Mouse (Mus musculus): ENCODE data around the gene Mrpl54. TPM values are rescaled to one million over a fixed set of nuclear protein-coding genes. Genes with fewer than 3 reads are reported as not detected.

The Mrpl54 gene
- 208 and 225 TPM in 2 replicates for polyA plus RNA-seq (2015; fragmentation: Nextera tagmentation; extraction: Ambion mirVana)

DNA sequence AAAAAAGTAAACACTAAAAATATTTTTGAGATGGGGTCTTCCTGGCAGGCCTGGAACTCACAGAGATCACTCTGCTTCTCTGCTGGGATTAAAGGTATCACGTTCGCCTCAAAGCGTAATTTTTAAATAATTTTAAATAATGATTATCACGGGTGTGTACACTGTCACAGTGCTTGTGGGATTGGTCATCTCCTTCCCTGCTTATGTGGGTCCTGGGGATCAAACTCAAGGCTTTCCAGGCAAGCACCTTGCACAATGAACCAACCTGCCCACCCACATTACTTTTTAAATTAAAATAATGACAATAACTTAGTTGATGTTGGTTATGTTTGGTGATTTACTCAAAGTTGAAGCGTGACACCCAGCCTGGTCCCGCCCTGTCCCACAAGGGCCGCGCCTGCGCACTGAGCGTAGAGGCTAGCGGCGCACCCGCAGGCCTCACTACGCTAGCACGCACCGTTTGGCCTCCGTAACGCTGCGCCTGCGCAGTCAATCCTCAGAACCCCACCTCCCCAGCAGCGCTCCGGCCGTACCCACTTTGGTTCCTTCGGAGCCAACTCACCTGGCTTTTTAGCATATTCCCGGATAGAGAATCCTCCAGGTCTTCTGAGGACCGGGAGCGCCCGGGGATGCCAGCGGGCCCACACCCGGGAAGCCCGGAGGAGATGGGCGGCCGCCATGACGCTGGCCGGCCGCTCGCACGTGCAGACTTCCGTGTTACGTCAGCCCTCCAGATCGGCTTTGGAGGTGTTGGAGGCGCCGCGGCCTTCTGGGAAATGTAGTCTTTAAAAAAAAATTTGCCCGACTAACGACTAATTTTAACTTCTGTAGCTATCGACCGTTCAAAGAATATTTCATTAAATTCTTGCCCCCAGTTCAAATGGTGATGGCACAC, at the start of gene Mrpl54, which contains the start of gene Apba3:
TSS of gene Mrpl54 (minus strand) at position 724 of the 895 bp plus-strand sequence.
TSS of gene Apba3 (plus strand) at position 750 of the 895 bp plus-strand sequence.
- Histone ChIP-seq H3K4me1 (peaks cover 23% of the 10 kb centered on the region), H3K27ac (peak within 1 kb of the TSS; percentile 84), H3K36me3 (peaks cover 31% of the 10 kb centered on the region), H3K27me3 (no peaks in the 10 kb centered on the region), H3K9ac (peak within 1 kb of the TSS; percentile 85), H3K4me3 (peak within 1 kb of the TSS; percentile 85), H3K4me2 (peak within 1 kb of the TSS; percentile 83), H3K9me3 (no peaks in the 10 kb centered on the region)
- ATAC-seq (ENCODE audit: borderline replicate concordance, extremely low read depth, low FRiP score, low TSS enrichment): peak; percentile 93
- under 1% methylated on average over 48 of the region's 48 CpGs for WGBS

DNA sequence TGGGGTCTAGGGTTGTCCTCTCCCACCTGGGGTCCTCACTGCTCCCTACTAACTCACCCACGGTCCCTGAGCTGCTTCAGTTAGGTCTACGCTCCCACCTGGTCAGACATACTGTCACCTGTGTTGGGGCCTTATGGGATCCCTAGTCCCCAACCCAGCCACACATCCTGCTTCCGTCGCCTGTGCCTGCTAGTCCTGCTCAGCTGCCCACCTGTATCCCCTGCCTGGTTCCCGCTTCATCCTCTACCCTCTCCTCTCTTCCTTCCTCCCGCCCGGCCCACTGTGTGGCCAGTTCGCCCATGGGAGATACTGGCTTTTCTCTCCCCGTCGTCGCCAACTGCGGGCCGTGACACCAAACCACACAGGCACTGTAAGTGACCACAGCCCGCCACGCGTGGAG, 48.9 kb upstream of the Mrpl54 start:
- Histone ChIP-seq H3K36me3 (peaks cover 62% of the 10 kb centered on the region), H3K9ac (no peak overlapping the region), H3K4me2 (no peak overlapping the region), H3K27ac (no peak overlapping the region), H3K4me3 (no peak overlapping the region), H3K4me1 (peaks cover 39% of the 10 kb centered on the region), H3K9me3 (no peaks in the 10 kb centered on the region), H3K27me3 (no peaks in the 10 kb centered on the region)
- no peak for ATAC-seq (ENCODE audit: borderline replicate concordance, extremely low read depth, low FRiP score, low TSS enrichment)
- WGBS: 87% methylated on average over 16 of the region's 16 CpGs

DNA sequence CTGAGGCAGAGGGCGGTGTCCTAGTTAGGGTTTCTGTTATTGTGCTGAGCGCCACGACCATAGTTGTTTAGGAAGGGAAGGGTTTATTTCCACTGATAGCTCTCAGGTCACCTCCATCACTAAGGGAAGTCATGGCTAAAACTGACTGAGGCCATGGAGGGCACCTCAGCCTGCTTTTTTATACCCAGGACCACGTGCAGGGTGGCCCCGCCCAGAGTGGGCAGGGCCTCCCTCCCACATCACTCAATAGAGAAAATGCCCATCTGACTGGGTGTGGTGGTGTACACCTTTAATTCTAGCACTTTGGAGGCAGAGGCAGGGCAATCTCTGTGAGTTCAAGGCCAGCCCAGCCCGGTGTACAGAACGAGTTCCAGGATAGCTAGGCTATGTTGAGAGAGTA, 47.5 kb upstream of the Mrpl54 start:
- H3K4me1 ChIP-seq: peaks cover 31% of the 10 kb centered on the region
- 76% methylated on average over 7 of the region's 7 CpGs for WGBS
- no peak overlapping the region for H3K4me2 ChIP-seq
- no peak overlapping the region for H3K27ac ChIP-seq
- no peak overlapping the region for H3K9ac ChIP-seq
- H3K4me3 ChIP-seq: no peak overlapping the region
- no peak for ATAC-seq (ENCODE audit: borderline replicate concordance, extremely low read depth, low FRiP score, low TSS enrichment)
- H3K27me3 ChIP-seq: no peaks in the 10 kb centered on the region
- H3K9me3 ChIP-seq: no peaks in the 10 kb centered on the region
- peaks cover 71% of the 10 kb centered on the region for H3K36me3 ChIP-seq

DNA sequence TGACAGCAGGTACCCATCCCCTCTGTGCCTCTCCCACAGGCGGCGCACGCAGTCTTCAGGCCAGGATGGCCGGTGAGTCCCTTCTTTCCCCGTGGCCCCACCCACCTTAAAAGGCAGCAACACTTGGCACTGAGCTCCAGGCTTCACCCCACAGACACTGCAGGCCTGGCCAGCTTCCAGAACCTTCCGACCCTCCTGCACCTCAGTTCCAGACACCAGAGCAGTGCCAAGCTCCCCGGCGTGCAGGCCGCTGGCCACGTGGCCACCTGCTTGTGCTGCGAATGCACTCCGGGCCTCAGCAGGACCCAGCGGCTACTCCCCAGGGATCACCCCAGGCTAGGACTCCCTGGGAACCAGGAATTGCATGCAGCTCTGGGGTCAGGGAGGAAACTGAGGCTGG, 46.8 kb upstream of the Mrpl54 start:
- H3K9ac ChIP-seq: no peak overlapping the region
- no peaks in the 10 kb centered on the region for H3K27me3 ChIP-seq
- 87% methylated on average over 13 of the region's 13 CpGs for WGBS
- no peak for ATAC-seq (ENCODE audit: borderline replicate concordance, extremely low read depth, low FRiP score, low TSS enrichment)
- no peaks in the 10 kb centered on the region for H3K9me3 ChIP-seq
- H3K4me2 ChIP-seq: no peak overlapping the region
- H3K4me1 ChIP-seq: peaks cover 25% of the 10 kb centered on the region
- H3K4me3 ChIP-seq: no peak overlapping the region
- no peak overlapping the region for H3K27ac ChIP-seq
- H3K36me3 ChIP-seq: peaks cover 77% of the 10 kb centered on the region

DNA sequence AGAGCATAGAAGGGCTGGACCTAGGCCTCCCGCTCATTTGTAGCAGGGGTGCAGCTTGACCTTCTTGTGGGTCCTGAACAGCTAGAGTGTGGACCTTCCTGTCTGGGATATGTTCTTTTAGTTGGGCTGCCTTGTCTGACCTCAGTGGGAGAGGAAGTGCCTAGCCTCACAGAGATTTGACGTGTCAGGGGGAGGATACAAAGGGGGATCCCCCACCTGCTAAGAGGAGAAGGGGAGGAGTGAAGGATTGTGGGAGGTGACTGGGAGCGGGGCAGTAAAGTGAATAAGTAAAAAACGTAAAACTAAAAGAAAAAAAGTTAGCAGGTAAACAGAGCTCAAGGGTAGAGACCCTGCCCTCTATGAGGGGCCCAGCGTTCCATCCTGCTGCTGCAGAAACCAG, 42.8 kb upstream of the Mrpl54 start:
- Histone ChIP-seq H3K27me3 (no peaks in the 10 kb centered on the region), H3K9ac (no peak overlapping the region), H3K27ac (no peak overlapping the region), H3K4me2 (no peak overlapping the region), H3K4me1 (no peaks in the 10 kb centered on the region), H3K36me3 (peaks cover 83% of the 10 kb centered on the region), H3K4me3 (no peak overlapping the region), H3K9me3 (no peaks in the 10 kb centered on the region)
- WGBS: 85% methylated on average over 5 of the region's 5 CpGs
- no peak for ATAC-seq (ENCODE audit: borderline replicate concordance, extremely low read depth, low FRiP score, low TSS enrichment)

DNA sequence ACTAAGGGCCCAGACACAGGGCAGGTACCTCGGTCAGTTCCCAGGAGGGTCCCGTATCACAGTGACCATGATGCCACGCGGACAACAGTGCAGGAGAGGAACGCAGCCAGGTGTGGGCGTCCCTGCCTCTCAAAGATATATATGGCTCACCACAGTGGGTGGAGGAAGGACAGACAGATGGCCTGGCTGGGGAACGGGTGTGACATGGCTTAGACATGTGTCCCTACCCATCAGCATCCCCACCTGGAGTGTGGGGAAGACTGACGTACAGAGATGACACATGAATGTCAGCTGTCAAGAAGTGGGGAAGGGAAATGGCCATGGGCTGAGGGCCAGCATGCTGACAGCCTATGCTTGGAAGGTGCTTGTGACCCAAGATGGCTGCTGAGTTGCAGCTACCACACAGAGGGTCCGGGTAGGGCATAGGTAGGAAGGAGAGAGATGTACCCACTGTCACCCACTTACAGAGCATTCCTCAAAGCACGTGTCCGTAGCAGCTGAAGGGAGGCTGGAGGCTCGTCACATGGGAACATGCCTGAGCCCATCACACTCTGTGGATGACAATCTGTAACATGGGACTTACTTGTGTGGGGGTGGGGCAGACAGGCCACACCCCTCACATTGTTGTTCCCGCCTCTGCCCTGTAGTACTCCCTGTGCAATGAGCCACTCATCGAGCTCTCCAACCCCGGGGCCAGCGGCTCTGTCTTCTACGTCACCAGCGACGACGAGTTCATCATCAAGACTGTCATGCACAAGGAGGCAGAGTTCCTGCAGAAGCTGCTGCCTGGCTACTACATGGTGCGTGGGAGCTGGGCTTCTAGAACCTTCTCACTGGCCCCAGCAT, 40.3 kb upstream of the Mrpl54 start:
- WGBS: 91% methylated on average over 21 of the region's 21 CpGs
- H3K36me3 ChIP-seq: peaks cover 59% of the 10 kb centered on the region
- ATAC-seq (ENCODE audit: borderline replicate concordance, extremely low read depth, low FRiP score, low TSS enrichment): no peak

DNA sequence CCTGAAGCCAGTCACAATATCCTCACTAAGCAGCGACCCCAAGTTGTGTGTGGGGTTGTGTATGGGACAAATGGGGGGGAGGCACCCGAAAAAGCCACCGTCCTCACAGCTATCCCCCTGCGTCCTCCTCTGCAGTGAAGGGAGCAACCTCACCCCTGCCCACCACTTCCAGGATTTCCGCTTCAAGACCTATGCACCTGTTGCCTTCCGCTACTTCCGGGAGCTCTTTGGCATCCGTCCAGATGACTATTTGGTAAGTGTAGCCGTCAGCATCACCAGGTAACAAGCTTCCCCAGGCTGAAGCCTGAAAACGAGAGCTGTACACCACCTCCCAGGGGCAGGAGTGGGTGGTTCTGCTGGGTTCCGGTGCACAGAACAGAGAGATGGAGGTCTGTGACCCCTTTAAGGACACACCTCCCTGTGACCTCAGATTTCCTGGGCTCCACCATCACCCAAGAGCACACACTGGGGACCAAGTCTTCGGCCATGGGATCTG, 39.5 kb upstream of the Mrpl54 start:
- no peaks in the 10 kb centered on the region for H3K9me3 ChIP-seq
- no peak overlapping the region for H3K4me2 ChIP-seq
- H3K4me1 ChIP-seq: peaks cover 30% of the 10 kb centered on the region
- no peak overlapping the region for H3K27ac ChIP-seq
- WGBS: 84% methylated on average over 12 of the region's 12 CpGs
- peaks cover 51% of the 10 kb centered on the region for H3K36me3 ChIP-seq
- no peak overlapping the region for H3K9ac ChIP-seq
- H3K4me3 ChIP-seq: no peak overlapping the region
- ATAC-seq (ENCODE audit: borderline replicate concordance, extremely low read depth, low FRiP score, low TSS enrichment): no peak
- H3K27me3 ChIP-seq: no peaks in the 10 kb centered on the region

More for the DNA sequence above, 40.3 kb upstream of the Mrpl54 start:
- Histone ChIP-seq H3K27ac (no peak overlapping the region), H3K9ac (no peak overlapping the region), H3K4me2 (no peak overlapping the region), H3K9me3 (no peaks in the 10 kb centered on the region), H3K27me3 (no peaks in the 10 kb centered on the region), H3K4me1 (peaks cover 22% of the 10 kb centered on the region), H3K4me3 (no peak overlapping the region)

DNA sequence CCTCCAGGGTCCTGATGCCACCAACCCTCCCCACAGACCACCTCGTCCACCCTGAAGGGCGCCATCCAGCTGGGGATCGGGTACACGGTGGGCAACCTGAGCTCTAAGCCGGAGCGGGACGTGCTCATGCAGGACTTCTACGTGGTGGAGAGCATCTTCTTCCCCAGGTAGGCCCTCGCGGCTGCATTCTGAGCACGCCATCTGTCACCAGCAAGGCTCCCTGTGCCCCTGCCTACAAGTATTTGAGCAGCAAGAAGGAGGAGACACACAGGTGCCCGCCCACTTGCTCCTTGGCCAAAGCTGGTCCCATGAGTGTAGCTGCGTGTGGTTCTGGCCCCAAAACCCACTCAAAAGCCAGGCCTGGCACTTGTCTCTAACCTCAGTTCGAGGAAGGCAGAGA, 38.9 kb upstream of the Mrpl54 start:
- H3K4me3 ChIP-seq: no peak overlapping the region
- peaks cover 45% of the 10 kb centered on the region for H3K36me3 ChIP-seq
- no peak overlapping the region for H3K27ac ChIP-seq
- no peak overlapping the region for H3K9ac ChIP-seq
- 91% methylated on average over 14 of the region's 14 CpGs for WGBS
- H3K4me2 ChIP-seq: no peak overlapping the region
- no peak for ATAC-seq (ENCODE audit: borderline replicate concordance, extremely low read depth, low FRiP score, low TSS enrichment)
- H3K4me1 ChIP-seq: peaks cover 33% of the 10 kb centered on the region
- H3K27me3 ChIP-seq: no peaks in the 10 kb centered on the region
- no peaks in the 10 kb centered on the region for H3K9me3 ChIP-seq

DNA sequence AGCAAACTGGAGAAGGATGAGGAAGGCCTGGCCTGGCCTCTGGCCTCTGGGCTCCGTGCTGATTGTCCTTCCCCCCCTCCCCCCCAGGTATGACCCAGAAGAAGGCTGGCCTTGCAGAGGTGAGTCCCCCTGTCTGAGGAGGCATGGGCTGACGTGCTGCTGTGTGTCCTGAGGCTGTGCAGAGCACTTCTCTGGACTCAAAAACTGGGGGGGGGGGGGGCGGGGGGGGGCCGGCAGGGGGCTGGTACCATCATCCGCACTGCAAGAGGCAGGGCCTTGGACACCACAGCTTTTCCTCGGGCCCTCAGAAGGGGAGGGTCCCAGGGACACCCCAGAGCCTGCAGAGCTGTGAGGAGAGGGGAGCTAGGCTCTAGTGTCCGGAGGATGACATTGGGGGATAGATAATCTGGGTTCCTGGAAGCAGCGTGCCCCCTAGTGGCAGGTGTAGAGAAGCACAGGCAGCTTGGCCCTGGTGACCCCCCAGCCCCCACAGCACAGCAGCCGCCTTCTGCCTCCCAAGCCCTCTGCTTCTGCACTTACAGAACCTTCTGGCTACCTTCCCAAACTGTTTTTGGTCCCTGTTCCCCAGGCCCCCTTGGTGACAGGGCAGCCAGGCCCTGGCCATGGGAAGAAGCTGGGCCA, 38.0 kb upstream of the Mrpl54 start:
- Histone ChIP-seq H3K4me2 (no peak overlapping the region), H3K4me1 (peaks cover 43% of the 10 kb centered on the region), H3K9me3 (no peaks in the 10 kb centered on the region), H3K27ac (no peak overlapping the region), H3K4me3 (no peak overlapping the region), H3K36me3 (peaks cover 36% of the 10 kb centered on the region), H3K9ac (no peak overlapping the region), H3K27me3 (no peaks in the 10 kb centered on the region)
- WGBS: 18% methylated on average over 9 of the region's 9 CpGs
- no peak for ATAC-seq (ENCODE audit: borderline replicate concordance, extremely low read depth, low FRiP score, low TSS enrichment)

DNA sequence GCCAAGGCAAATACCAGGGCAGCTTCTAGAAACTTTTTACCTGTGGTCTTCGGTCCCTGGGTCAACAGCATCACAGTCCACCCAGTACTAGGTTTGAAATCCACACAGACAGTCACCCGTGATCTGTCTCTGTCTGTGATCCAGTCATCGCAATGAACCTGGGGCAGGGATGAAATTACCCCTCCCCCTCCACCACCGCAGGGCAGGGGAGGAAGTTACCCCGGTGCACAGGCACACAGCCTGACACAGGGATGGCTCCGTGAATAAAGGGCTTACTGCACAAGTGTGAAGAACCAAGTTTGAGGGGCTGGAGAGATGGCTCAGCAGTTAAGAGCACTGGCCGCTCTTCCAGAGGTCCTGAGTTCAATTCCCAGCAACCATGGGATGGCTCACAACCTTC, 37.0 kb upstream of the Mrpl54 start:
- WGBS: 56% methylated on average over 7 of the region's 7 CpGs
- Histone ChIP-seq H3K36me3 (peaks cover 31% of the 10 kb centered on the region), H3K4me3 (no peak overlapping the region), H3K9me3 (no peaks in the 10 kb centered on the region), H3K4me2 (no peak overlapping the region), H3K27ac (no peak overlapping the region), H3K4me1 (peaks cover 50% of the 10 kb centered on the region), H3K27me3 (no peaks in the 10 kb centered on the region), H3K9ac (no peak overlapping the region)
- no peak for ATAC-seq (ENCODE audit: borderline replicate concordance, extremely low read depth, low FRiP score, low TSS enrichment)

DNA sequence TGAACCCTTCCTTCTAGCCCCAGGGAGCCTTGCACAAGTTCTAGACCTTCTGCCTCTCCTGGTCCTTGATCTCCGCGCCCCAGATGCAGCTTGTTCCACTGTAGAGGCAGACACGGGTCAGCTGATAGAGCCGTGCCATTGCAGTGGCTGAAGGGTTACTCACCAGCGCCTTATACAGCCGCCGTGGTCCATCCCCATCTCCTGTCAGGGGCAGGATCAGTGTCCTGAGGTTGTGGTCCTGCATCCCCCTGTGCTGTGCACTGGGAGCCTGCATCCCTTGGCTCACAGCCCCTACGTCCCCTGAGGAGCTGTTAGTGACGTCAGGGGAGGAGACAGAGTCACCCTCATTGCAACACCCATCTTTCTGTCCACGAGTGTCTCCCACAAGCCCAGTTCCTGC, 36.5 kb upstream of the Mrpl54 start:
- 55% methylated on average over 10 of the region's 10 CpGs for WGBS
- peaks cover 55% of the 10 kb centered on the region for H3K4me1 ChIP-seq
- H3K27me3 ChIP-seq: no peaks in the 10 kb centered on the region
- H3K36me3 ChIP-seq: peaks cover 26% of the 10 kb centered on the region
- no peaks in the 10 kb centered on the region for H3K9me3 ChIP-seq
- H3K9ac ChIP-seq: peak overlapping the region; percentile 11; the same call in 1 of the 2 replicates
- peak overlapping the region; percentile 63; the same call in 1 of the 2 replicates for H3K27ac ChIP-seq
- H3K4me2 ChIP-seq: 0 out of 2 replicates have a peak overlapping the region, but pooled peaks have one; percentile 15
- H3K4me3 ChIP-seq: no peak overlapping the region
- ATAC-seq (ENCODE audit: borderline replicate concordance, extremely low read depth, low FRiP score, low TSS enrichment): no peak

Data from lung, embryonic 15.5 days (tissue).